Mouse (Mus musculus) gastrocnemius, postnatal 36 days (tissue): ENCODE results near the gene Fam89a. TPM values are rescaled to one million over a fixed set of nuclear protein-coding genes. Genes with fewer than 3 reads are reported as not detected.

ENCODE experiments used
- DNase-seq, 2 experiments: peaks; one replicate each; pipeline ENCODE4 v3.0.0; 2022
- intact Hi-C: fragments of 180-260 bp; cut with DNase I; formaldehyde crosslinking; loops from one replicate; pipeline ENCODE4 v1.15.1; 2025
- total RNA-seq, 2 experiments: library from RNA; stranded (reverse); gene quantifications; 2 replicates each; pipeline ENCODE4 v1.2.3; 2021

The Fam89a gene
- total RNA-seq, 2 experiments from 2014 or later, result 0.37 to 0.64 TPM

GRCm38 (mm10) chr8:124695424-124696100 is 56.1 kb downstream of the Fam89a start:
- no peak for DNase-seq

DNA sequence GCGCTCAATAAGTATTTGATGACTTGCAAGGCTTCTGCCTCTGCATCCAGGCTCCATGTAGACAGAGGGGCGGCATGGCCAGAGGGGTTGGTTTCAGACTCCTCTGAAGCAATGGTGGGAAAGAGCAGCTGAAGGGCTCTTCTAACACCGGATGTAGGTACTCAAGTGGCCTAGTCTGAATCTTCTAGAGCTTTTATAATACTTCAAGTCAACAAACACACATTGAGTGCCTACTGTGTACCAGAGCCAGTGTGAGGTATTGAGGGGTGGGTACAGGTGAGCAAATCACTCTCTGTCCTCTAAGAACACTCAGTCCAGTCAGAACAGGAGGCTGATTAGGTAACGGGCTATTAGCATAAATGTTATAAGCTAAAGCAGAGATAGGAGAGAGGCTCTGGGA is 59.9 kb downstream of the Fam89a start:
- DNase-seq, result no peak
- intact Hi-C loops, result no loop called here

More at GRCm38 (mm10) chr8:124695424-124696100, 56.1 kb downstream of the Fam89a start:
- intact Hi-C loops, result no loop called here

Other genes with a start within 250 kb of the Fam89a start
- gene Cog2, start 231.1 kb downstream of the Fam89a start, total RNA-seq, result 10 to 100 TPM; 13.5 to 18.1 TPM
- gene Agt, start 182.1 kb downstream of the Fam89a start, total RNA-seq, result 10 to 100 TPM in 1 of 2 experiments, 1 to 10 TPM in 1; 9.9 to 10.9 TPM
- gene Capn9, start 175.7 kb downstream of the Fam89a start, total RNA-seq, result not detected
- 10 to 100 TPM in 1 of 2 experiments, 1 to 10 TPM in 1; 9.9 to 12.1 TPM for gene 2310022B05Rik, start 88.5 kb downstream of the Fam89a start, total RNA-seq
- 10 to 100 TPM; 15.6 to 18.5 TPM for gene Ttc13, start 29.8 kb downstream of the Fam89a start, total RNA-seq
- 1 to 10 TPM; 2.2 to 2.9 TPM for gene Arv1, start 29.7 kb downstream of the Fam89a start, total RNA-seq
- gene Trim67, start 41.3 kb upstream of the Fam89a start, total RNA-seq, result under 1 TPM; 0.05 to 0.35 TPM
- 100 to 1,000 TPM; 146 to 148 TPM for gene Gnpat, start 111.2 kb upstream of the Fam89a start, total RNA-seq
- gene 2810004N23Rik, start 111.3 kb upstream of the Fam89a start, total RNA-seq, result 10 to 100 TPM; 25.5 to 27.5 TPM
- 1 to 10 TPM; 6.3 to 8.0 TPM for gene Exoc8, start 145.9 kb upstream of the Fam89a start, total RNA-seq
- 1 to 10 TPM; 5.0 to 6.9 TPM for gene Sprtn, start 146.1 kb upstream of the Fam89a start, total RNA-seq
- gene Egln1, start 197.5 kb upstream of the Fam89a start, total RNA-seq, result 100 to 1,000 TPM; 140 to 151 TPM